ENCODE assay signal across 23 mouse cellular contexts in genomic region chr11:76728093-76728492, GRCm38 (mm10). TPM values are rescaled to one million over a fixed set of nuclear protein-coding genes. Genes with fewer than 3 reads are reported as not detected.
"Had no signal": no experiment of that assay in that cellular context is flagged by ENCODE, and none has a peak within 500 bp of the region (broad histone marks: within the 10 kb centered on the region; RNA-seq: fewer than 3 reads in every experiment).

No protein-coding gene starts in this region.

- DNase-seq: liver, postnatal 0 days; lung, adult 2 months; lung, postnatal 14 days; lung, postnatal 36 days; right cerebral cortex, postnatal 14 days; thymus, adult 2 months; thymus, postnatal 25 days; thymus, postnatal 4 days had no signal

- H3K27ac ChIP-seq: lung, embryonic 15.5 days; macrophage; midbrain, embryonic 13.5 days; midbrain, embryonic 15.5 days; neural tube, embryonic 12.5 days; stomach, embryonic 15.5 days; stomach, postnatal 0 days had no signal

- ATAC-seq: liver, postnatal 0 days; lung, postnatal 0 days; midbrain, embryonic 13.5 days; midbrain, embryonic 15.5 days had no signal

- H3K4me1 ChIP-seq: lung, embryonic 15.5 days; megakaryocyte, embryonic 14.5 days; midbrain, embryonic 13.5 days; midbrain, embryonic 15.5 days; neural tube, embryonic 12.5 days; stomach, embryonic 15.5 days had no signal

- H3K9ac ChIP-seq: liver, postnatal 0 days; lung, embryonic 15.5 days; midbrain, embryonic 13.5 days; midbrain, embryonic 15.5 days; neural tube, embryonic 12.5 days; stomach, embryonic 15.5 days had no signal

- H3K9me3 ChIP-seq: lung, embryonic 15.5 days; midbrain, embryonic 13.5 days; midbrain, embryonic 15.5 days; neural tube, embryonic 12.5 days; stomach, embryonic 15.5 days had no signal

- H3K4me2 ChIP-seq: lung, embryonic 15.5 days; midbrain, embryonic 11.5 days; midbrain, embryonic 13.5 days; midbrain, embryonic 15.5 days; neural tube, embryonic 12.5 days; stomach, embryonic 15.5 days had no signal

- H3K4me3 ChIP-seq: lung, embryonic 15.5 days; megakaryocyte, embryonic 14.5 days; midbrain, embryonic 13.5 days; midbrain, embryonic 15.5 days; neural tube, embryonic 12.5 days; stomach, embryonic 15.5 days had no signal

- H3K27me3 ChIP-seq: lung, embryonic 15.5 days; midbrain, embryonic 13.5 days; midbrain, embryonic 15.5 days; neural tube, embryonic 12.5 days; stomach, embryonic 15.5 days had no signal

RNA-seq across cellular contexts. Expression of gene Trarg1, which starts 48.5 kb away (rescaled TPM):
- total RNA-seq: megakaryocyte progenitor cell, adult 5-6 weeks; monocyte, adult 5-6 weeks; neutrophil, adult 5-6 weeks had no signal
- polyA plus RNA-seq: macrophage had no signal

RNA-seq across cellular contexts. Expression of gene Bhlha9, which starts 55.8 kb away (rescaled TPM):
- total RNA-seq: megakaryocyte progenitor cell, adult 5-6 weeks; monocyte, adult 5-6 weeks; neutrophil, adult 5-6 weeks had no signal
- polyA plus RNA-seq: lung, adult 2 months; lung, embryonic 15.5 days; lung, postnatal 0 days; macrophage; midbrain, embryonic 11.5 days; spleen, adult 2 months; stomach, postnatal 0 days; thymus, adult 2 months; urinary bladder, adult 2 months had no signal
